Mouse (Mus musculus): Measurements from ENCODE around the gene Frem2. TPM values are rescaled to one million over a fixed set of nuclear protein-coding genes. Genes with fewer than 3 reads are reported as not detected.
A peak's percentile ranks its signal among the peaks of the same experiment; 100 is the strongest.

Gene Frem2
- total RNA-seq, 2 experiments from 2014 or later, result 1.8 to 2.2 TPM

DNA sequence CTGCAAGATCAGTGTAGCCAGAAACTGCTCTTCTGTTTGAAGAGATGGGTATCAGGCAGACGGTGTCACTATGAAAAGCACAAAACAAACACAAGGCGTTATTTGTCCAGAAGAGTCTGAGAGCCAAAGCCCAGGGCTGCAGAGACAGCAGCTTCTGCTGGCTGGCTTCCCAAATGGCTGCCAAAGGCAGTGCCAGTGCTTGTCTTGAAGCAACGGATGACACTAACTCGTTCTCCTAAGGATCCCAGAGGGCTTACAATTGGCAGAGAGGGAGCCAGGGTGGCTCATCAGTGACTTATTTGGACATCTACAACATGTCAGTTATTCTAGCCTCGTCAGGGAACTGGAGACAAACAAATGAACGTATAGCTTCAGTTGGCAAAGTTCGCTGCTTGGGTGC is 93.4 kb downstream of the Frem2 start:
- H3K4me3 ChIP-seq, result no peak overlapping the region
- no peak overlapping the region for H3K27ac ChIP-seq
- TF ChIP-seq CTCF (conservative IDR thresholded peaks at IDR 0.05), result no peak
- peak; percentile 16 to 28 for DNase-seq (ENCODE audit: low spot score in 2 of 2)

DNA sequence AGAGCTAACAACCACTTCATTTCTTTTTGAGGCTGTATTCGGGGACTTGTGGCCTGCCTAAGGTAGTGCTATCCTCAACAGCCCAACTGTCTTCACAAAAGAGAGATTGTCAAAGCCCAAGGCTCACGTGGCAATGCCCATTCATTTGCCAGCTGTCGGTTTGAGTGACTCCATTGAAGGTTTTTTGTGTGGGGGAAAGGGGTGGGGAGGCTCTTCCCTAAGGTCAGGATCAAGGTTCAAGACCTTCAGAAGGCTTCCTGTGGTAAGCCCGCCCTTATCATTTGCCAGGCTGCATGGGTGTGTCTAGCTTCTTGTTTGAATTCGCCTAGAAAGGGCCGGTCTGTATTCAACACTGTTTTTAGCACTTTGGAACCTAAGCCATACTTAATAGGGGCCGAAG is 95.3 kb downstream of the Frem2 start:
- Histone ChIP-seq H3K4me3 (no peak overlapping the region), H3K27ac (no peak overlapping the region)
- no peak for DNase-seq (ENCODE audit: low spot score in 2 of 2)
- TF ChIP-seq CTCF (conservative IDR thresholded peaks at IDR 0.05), result no peak

DNA sequence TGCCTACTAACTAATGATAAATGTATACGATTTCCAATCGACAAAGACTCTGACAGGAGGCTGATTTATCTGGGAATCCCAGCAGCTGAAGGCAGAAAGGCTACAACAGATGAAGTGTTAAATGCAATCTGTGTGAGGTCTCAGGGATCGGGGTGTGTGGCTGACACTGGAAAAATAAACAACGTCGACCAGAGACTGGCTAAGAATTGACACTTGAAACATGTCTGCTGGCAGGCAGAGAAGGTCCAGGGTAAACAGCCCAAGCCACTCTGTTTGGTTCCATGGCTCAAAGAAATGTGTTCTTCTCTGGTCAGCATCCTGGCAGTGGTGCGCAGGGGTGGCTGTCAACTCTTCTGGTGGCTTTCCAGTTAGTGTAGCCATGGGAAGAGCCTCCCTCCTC is 98.1 kb downstream of the Frem2 start:
- H3K27ac ChIP-seq, result no peak overlapping the region
- DNase-seq (ENCODE audit: low spot score in 2 of 2), result no peak
- TF ChIP-seq CTCF (conservative IDR thresholded peaks at IDR 0.05), result no peak
- H3K4me3 ChIP-seq, result no peak overlapping the region

DNA sequence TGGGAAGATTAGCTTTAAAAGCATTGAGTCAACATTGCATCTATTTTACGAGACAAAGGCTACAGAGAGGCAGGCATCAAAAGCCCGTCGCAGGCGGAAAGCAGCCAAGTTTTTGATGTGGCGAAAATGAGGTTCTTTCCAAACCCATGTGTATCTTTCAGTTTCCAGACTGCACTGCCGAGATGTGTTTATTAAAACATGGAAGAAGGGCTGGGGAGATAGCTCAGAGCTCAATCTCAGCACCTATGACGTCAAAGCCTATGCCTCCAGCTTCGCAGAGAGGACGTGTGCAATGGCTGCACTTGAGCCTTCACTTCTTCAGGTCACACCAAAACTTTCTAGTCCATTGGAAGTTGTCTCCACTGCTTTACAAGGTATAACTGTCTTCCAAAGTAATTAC is 98.9 kb downstream of the Frem2 start:
- H3K4me3 ChIP-seq, result no peak overlapping the region
- H3K27ac ChIP-seq, result no peak overlapping the region
- no peak for TF ChIP-seq CTCF (conservative IDR thresholded peaks at IDR 0.05)
- DNase-seq (ENCODE audit: low spot score in 2 of 2), result no peak

DNA sequence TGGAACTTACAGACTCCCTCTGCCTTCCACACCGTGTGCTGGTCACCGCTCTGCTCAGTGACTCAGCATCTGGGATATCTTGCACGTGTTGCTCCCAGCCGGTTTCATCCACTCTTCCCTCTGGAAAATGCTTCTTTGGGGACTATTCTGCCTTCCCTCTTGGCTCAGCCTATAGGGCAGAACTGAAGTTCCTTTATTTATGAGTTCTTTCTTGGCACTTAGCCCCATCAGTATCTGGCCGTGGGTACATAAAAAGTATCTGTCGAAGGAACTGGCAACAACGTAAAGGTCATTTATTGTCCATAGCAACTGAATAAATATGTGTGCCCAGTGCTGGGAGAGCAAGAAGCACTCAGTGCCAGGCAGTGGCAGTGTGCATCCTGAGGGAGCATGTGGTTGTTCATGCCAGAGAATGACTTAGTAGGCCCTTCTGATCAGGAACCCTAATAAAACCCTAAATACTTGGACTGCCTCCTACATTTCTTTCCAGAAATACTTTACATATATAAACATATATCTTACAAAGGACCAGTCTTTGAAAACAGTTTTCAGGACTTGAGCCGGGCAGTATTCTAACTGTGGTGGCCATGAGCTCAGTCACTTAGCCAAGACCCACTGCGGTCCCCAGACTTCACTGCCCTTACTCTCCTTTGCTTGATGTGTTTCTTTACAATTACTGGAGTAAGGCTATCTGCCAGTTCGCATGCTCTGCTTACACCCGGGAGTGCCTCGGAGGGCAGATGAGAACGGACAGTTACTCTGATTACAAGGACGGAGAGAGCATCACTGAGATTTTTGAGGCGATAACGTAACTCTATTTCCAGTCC is 99.6 kb downstream of the Frem2 start:
- DNase-seq (ENCODE audit: low spot score in 2 of 2), result no peak
- Histone ChIP-seq H3K27ac (no peak overlapping the region), H3K4me3 (no peak overlapping the region)
- no peak for TF ChIP-seq CTCF (conservative IDR thresholded peaks at IDR 0.05)

DNA sequence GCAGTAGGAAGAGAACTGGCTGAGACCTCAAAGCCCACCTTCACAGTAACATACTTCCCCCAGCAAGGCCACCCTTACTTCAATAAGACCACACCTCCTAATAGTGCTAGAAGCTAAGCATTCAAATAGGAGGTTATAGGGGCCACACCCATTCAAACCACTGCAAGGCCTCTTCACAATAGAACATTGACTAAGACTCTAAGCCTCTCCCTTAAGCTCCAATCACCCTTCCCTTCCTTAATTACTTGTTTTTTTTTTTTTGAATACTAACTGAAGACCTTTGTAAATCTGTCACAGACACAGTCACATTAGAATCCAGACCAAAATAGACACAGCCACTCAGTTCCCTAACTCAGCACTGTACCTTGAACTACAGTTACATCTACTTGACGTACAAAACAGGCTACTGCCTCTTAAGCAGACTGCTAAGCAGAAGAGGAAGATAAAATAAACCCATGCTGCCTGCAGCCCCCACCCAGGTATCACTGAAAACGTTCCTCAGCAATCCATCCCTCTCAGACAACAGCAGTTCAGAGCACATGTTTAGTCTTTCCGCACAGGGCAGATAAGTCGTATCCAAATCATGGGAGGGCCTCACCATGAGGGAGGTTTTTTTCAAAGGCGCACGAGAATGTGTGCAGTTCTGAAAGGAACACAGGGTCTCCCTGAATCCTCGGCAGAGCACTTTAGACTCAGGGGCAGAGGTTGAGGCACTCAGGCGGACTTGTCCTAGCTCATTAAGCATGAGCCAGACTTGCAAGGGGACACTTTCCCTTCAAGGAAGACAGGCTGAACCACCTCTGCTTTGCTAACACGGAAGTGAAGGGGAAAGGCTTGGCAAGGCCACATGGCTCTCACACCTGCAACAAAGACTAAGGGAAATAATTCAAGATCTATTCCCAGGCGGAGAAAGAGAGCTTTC is 101.9 kb downstream of the Frem2 start:
- no peak overlapping the region for H3K27ac ChIP-seq
- no peak for TF ChIP-seq CTCF (conservative IDR thresholded peaks at IDR 0.05)
- no peak for DNase-seq (ENCODE audit: low spot score in 2 of 2)
- H3K4me3 ChIP-seq, result no peak overlapping the region

DNA sequence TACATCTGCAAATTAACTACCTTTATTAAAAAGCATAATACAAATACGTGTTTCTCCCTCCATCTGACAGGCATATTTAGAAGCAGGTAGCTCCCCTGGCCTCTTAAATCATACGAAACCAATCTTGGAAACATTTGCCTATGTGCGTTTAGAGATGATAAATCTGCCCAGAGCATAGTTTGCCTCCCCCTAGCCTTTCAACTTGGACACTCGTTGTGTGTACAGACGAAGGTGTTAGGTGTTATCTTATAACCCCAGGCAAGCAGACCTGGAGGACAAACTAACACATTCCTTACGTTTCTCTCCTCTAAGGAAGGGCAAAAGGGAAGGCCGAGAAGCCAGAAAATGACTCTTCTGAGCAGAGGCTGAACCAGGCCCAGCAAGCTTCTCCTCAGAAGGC is 104.5 kb downstream of the Frem2 start:
- DNase-seq (ENCODE audit: low spot score in 2 of 2), result no peak
- no peak overlapping the region for H3K27ac ChIP-seq
- no peak for TF ChIP-seq CTCF (conservative IDR thresholded peaks at IDR 0.05)
- H3K4me3 ChIP-seq, result no peak overlapping the region

DNA sequence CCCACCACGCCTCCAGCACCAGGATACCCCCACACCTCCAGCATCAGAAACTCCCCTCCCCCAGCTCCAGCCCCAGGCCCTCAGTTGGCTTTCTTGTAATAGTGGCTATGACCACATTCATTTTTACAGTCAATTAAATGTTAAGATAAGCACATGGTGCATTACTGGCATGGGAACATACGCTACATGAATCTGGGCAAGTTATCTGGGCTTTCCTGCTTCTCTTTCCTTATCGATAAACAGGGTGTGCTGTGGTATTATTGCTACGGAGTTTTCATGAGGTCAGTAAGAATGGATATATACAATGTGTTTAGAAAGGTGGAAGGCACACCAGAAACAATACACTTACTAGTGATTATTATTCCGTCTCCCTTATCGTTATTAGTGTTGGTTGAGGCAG is 125.1 kb downstream of the Frem2 start:
- no peak for TF ChIP-seq CTCF (conservative IDR thresholded peaks at IDR 0.05)
- H3K27ac ChIP-seq, result no peak overlapping the region
- no peak for DNase-seq (ENCODE audit: low spot score in 2 of 2)
- no peak overlapping the region for H3K4me3 ChIP-seq

DNA sequence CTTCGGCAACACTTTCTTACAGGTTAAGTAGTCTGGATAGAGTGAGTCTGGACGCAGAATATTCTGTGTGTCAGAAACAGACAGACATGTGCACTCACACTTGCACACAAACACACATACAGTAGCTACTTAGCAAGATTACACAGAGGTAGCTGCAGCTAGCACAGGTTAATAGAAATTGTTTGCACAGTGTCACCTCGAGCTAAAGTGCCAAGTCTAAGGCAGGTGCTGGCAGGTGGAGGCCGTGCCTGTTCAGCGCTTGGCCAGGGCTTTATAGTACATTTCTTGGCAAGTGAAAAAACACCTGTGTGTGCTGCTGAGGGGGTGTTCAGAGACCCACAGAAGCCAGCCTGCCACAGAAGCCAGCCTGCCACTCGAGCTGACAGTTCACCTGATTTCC is 126.8 kb downstream of the Frem2 start:
- TF ChIP-seq CTCF (conservative IDR thresholded peaks at IDR 0.05), result no peak
- DNase-seq (ENCODE audit: low spot score in 2 of 2), result no peak
- H3K4me3 ChIP-seq, result no peak overlapping the region
- H3K27ac ChIP-seq, result no peak overlapping the region

DNA sequence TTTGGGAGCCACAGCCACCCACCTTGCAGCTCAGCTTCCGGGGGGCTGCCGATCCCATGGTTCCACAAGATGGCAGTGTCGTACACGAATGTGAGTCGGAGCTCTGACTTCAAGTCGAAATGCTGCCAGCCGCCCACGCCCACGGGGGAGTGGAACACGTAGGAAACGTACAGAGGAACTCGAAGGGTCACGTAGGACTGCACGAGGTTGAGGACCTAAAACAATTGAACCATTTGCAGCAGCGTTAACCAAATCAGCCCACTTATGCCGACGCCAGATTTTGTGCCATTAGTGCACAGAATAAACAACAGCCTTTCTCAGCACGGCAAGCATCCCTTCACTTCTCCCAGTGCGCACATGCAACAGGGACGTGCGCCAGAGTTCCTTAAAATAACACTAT is 131.4 kb downstream of the Frem2 start:
- peak overlapping the region; percentile 61 for H3K27ac ChIP-seq
- TF ChIP-seq CTCF (conservative IDR thresholded peaks at IDR 0.05), result peak; percentile 90
- DNase-seq (ENCODE audit: low spot score in 2 of 2), result peak; percentile 86 to 88
- H3K4me3 ChIP-seq, result peak overlapping the region; percentile 59

DNA sequence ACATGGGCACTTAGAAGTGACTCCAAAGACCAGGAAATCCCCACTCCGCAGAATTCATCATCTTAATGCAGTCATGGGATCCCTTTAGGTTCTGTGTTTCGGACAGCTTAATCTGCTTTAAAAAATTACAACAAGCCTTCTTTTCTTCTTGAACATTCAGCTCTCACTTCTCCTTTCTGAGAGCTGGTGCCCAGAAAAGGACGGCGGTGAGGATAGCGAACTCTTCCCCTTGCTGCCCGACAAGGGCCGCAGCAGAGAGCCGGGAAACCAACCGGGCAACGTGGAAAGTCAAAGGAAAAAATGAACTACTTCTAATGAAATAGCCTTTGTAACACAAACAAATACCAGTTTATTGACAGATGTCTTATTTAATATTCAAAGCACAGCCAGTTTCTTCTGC is 134.4 kb downstream of the Frem2 start:
- Histone ChIP-seq H3K4me3 (no peak overlapping the region), H3K27ac (peak overlapping the region; percentile 77)
- TF ChIP-seq CTCF (conservative IDR thresholded peaks at IDR 0.05), result no peak
- peak in 1 of 2 experiments; percentile 4 for DNase-seq (ENCODE audit: low spot score in 2 of 2)

DNA sequence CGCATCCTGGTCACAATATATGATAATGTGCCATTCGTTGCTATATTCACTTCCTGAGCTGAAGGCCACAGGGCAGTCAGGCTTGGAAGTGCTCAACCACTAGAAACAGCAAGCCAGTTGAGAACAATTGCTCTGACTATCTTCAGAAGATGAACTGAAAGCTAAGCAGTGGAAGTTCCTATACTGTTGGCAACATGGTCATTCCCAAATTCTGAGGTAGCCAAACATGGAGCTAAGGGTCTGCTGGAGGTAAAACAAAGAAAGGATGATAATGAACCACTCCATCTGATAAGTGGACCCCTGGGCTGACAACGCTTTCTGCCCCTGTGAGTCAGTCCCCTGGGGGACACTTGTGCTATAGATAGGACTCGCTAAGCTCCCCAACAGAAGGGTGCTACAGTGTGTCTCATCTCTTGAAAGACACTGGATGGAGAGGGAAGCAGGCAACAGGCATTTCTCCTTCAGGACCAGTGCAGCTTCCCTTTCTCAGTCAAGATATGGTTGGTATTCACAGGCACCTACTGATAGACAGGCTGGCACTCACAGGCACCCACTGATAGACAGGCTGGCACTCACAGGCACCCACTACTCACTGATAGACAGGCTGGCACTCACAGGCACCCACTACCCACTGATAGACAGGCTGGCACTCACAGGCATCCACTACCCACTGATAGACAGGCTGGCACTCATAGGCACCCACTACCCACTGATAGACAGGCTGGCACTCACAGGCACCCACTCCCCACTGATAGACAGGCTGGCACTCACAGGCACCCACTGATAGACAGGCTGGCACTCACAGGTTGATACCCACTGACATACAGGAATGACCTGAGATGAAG is 142.7 kb downstream of the Frem2 start:
- H3K4me3 ChIP-seq, result no peak overlapping the region
- TF ChIP-seq CTCF (conservative IDR thresholded peaks at IDR 0.05), result no peak
- no peak overlapping the region for H3K27ac ChIP-seq
- no peak for DNase-seq (ENCODE audit: low spot score in 2 of 2)

DNA sequence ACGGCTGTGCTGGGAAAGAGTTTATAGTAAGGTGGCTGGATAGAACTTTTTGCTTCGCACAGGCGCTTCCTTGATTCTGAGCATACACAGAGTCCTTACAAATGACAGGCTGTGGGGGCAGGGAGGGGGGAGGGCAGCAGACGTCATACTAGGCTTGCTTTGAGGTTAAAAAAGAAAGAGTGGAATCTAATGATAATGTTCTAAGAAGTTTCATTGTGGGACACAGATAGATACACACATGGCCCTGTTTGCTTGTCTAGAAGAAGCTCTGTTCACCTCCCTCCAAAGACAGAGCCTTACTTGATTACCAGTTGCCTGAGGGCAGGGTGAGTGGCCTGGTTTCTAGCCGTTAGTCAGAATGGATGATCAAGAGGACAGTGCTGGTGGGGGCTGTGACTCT is 144.1 kb downstream of the Frem2 start:
- no peak overlapping the region for H3K27ac ChIP-seq
- no peak for DNase-seq (ENCODE audit: low spot score in 2 of 2)
- no peak overlapping the region for H3K4me3 ChIP-seq
- TF ChIP-seq CTCF (conservative IDR thresholded peaks at IDR 0.05), result no peak

Data from layer of hippocampus, adult 2 months (tissue).